Mouse (Mus musculus) inflammation-experienced regulatory T-cells, adult 6 months (primary cell): ENCODE results near the gene Emg1. TPM values are rescaled to one million over a fixed set of nuclear protein-coding genes. Genes with fewer than 3 reads are reported as not detected.

Experiments
- ATAC-seq: one replicate; pipeline ENCODE4 v1.8.0; 2017
- polyA plus RNA-seq, 3 experiments: library from polyadenylated mRNA; unstranded; fragments of 100-300 nt; shearing (Covaris generic); gene quantifications; one replicate each; pipeline ENCODE4 v1.2.1; 2017

Gene Emg1
- polyA plus RNA-seq, 3 experiments from 2014 or later: 373 to 490 (median 480) TPM

DNA sequence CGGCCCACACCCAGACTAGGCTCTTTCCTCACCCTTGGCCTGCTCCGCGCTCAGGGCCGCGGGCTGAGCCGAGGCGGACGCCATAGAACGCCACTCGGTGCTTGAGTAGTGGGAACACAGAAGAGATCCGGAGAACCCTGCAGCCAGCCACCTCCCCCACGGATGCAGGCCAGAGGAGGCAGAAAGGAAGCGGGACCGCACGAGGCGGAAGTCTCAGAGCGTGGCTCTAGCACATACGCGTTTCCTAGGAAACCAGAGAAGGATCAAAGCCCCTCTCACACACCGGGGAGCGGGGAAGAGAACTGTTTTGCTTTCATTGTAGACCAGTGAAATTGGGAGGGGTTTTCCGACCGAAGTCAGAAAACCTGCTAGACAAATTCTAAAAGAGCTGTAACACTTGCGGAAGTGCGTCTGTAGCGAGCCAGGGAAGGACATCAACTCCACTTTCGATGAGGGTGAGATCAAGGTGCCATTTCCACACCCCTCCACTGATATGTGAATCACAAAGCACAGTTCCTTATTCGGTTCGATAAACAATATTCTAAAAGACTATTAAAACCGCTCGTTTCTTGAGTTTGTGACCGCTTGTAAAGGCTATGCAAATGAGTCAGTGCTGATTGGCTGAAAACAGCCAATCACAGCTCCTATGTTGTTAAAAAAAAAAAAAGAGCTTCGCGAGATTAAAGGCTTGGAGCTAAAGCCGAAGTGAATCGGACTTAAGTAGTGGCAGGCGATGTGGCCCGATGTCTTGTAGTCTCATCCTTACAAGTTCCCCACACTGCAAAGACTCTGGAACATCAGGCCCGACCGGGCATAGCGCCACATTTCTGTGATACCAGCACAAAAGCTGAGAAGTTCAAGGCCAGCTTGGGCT is 29.1 kb upstream of the Emg1 start, which contains the start of gene Grcc10:
TSS of gene Grcc10 (minus strand) at position 487 of the 874 bp plus-strand sequence.
- ATAC-seq: peak; percentile 84

DNA sequence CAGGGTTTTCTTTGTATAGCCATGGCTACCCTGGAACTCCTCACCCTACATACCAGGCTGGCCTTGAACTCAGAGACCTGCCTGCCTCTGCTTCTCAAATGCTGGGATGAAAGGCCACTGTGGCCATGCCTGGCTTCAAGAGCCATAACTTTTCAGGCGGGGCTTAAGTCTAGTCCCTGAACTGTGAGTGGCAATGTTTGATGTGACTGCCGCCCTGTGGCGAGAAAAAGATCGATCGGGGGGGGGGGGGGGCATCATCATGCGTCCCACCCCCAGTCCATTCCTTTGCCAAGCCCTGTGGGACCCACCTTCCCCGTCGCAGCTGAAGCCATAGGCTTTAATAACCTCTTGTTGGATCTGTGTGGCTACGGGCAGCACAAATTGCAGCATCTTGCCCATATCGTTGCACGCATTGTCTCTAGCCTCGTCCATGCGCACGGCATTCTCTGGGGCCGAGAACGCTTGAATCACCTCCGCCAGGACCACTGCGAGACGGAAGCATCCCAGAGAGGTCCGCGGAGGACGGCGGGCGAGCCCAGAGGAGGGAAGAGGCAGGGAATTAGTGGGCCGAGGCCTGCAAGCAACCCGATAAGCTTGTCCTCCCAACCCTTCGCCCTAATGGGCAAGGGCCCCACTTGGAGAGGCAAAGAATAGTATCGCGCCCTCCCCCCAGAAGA is 28.4 kb upstream of the Emg1 start:
- peak; percentile 19 for ATAC-seq

DNA sequence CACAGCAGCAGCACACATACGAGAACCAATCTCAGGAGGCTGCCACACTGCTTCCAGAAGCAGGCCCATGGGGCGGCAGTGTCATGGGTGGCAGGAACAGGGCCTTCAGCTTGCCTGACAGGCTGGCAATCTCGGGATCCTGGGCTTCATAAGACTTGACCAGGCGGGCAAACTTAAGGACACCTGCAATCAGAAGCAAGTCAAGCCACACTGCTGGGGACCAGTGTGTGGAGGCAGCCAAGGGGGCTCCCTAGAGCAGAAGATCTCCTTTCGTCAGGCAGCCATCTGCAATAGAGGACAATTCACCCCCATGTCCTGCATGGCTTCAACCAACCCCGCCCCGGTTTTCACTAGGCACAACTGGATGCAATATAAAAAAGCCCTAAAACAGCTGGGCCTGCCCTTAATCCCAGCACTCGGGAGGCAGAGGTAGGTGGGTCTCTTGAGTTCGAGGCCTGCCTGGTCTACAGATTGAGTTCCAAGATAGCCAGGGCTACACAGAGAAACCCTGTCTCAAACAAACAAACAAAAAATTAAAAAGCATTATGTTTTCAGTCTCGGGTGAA is 27.3 kb upstream of the Emg1 start:
- ATAC-seq: no peak

DNA sequence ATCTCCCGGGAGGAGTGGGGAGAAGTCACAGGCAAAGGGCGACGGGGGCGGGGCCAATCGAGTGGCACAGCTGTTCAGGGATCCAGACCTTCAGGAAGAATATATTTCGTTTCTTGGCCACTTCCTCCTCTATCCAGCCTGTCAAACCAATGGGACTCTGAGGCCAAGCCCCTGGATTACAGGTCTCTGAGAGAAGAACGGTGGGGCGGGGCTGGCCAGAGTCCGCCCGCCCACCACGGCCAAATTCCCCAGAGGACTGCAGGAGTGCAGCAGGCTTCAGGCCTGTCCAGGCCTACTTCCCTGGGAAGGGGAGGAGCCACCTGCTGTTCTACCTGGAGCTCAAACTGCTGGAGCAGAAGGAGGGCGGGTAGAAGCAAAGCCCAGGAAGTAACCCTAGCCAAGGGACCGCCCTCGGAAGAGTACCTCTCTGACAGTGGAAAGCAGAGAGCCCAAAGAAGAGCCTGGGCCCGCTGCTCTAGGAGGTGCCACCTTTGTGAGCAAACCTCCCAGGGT is 26.6 kb upstream of the Emg1 start, which contains the start of gene Ptpn6:
TSS of gene Ptpn6 (minus strand) at position 204 of the 513 bp plus-strand sequence.
- ATAC-seq: no peak

DNA sequence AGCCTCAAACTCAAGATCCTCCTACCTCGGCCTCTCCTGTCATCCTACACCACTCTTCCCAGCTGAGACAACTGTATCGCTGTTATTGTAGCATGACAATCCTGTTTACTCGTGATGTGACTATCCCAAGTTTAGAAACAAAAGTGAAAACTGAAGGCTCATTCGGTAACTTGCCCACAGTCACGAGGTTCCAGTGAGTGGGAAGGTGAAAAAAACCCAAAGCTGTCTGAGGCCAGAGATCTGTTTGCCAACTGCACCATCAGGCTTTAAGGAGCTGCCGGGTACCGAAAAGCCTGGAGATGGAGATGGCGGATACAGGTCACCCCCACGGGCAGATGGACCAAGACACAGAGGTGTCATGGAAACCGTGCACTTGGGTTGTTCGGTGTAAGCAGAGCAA is 25.1 kb upstream of the Emg1 start:
- ATAC-seq: no peak

DNA sequence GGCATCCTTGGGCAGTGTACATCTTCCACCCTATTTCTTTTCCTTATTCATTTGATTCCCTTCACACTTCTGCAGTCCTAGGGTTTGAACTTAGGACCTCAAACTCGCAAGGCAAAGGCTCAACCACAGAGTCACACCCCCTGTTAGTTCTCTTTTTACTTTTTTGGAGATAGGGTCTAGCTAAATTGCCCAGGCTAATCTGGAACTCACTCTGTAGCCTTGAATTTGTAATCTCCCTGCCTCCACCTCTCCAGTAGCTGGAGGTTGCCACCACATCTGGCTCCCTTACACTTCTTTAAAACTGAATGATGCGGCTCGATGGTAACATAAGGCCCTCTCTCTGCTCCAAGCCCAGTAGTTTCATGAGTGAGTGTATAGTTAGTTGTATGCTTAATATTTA is 22.4 kb upstream of the Emg1 start:
- no peak for ATAC-seq

DNA sequence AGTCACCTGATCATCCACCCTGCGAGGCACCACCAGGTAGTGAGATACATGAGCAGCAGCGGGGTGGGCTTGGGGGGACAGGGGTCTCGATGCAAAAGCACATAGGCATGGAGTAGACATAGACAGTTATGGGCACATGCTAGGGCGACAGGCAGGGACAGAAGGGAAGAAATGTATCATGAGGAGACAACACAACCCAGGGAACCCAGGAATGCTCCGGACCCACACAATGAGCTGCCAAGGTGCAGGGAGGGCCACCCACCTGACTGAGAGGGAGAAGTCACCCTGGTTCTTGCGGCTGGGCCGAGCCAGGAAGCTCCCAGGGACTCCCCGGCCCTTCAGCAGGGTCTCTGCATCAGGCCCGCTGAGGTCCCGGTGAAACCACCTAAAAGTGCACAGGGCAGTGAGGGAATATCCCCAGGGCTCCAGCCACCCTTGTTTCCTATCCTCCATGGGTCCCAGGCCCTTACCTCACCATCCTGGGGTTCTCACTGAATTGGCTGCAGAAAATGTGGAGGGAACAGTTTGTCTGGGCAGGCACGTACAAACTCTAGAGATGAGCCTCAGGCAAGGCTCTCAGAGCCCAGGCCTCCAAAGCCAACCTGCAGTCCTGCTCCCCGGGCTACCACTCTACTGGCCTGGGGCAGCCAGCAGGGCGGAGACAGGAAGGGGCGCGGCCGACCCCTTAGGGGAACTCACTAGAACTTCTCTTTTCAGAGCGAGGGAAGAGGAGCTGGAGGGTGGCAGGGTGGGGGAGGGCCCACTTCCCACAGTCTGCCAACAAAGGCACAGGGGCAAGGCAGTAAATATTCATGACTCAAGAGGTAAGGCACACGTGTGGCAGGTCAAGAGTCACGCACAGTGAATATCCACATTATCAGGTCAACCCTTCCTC is 20.7 kb upstream of the Emg1 start:
- ATAC-seq: peak; percentile 81

DNA sequence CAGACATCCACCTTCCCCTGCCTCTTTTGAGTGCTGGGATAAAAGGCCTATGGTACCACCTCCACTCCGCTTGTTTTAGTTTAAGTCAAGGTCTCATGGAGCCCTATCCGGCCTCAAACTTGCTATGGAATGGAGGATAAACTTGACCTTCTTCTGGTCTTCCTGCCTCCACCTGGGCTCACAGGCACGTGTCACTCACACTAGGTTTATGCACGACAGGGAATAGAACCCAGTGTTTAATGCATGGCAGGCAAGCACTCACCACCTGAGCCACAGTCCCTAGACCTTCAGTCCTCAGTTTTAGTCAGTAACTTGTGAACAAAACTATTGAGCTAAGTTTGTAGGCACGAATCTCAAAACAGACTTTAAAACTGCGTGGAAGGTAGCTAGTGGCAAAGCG is 19.1 kb upstream of the Emg1 start:
- ATAC-seq: no peak

DNA sequence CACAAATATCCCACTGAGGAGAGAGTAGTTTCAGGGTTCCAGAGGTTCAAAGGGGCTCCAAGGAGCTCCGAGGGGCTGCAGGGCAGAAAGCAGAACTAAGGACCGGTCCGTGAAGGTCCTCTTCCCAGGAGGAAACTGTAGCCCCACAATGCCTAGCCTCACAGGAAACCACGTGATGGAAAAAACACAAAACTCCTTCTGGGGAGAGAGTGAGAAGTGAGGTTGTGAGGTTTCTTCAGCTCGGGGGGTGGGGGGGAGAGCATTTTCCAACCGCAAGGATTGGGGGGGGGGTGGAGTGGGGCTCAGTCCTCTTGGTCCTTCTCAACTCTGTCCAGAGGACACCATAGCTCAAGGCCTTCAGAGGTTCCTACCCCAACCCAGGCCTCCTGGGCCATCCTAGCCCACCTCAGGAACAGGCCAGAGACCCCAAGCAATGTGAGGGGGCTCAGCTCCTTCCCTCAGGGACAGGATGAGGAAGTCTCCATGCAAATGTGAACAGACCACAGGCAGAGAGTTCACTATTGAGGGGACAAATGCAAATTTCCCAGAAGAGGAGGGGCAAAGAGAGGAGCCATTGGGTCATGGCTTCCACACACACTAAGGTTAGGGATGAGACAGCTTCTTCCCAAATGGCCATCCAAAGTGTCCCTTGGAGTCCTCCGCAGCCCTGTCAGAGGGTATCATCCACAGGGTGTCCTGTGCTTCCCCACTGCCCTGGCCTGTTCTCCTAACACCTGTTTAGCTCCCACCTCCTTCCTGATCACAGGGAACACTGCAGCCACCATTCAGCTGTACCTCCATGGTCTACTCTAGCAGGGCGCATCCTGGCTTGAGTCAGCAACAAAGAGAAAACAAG is 18.1 kb upstream of the Emg1 start:
- ATAC-seq: peak; percentile 44

DNA sequence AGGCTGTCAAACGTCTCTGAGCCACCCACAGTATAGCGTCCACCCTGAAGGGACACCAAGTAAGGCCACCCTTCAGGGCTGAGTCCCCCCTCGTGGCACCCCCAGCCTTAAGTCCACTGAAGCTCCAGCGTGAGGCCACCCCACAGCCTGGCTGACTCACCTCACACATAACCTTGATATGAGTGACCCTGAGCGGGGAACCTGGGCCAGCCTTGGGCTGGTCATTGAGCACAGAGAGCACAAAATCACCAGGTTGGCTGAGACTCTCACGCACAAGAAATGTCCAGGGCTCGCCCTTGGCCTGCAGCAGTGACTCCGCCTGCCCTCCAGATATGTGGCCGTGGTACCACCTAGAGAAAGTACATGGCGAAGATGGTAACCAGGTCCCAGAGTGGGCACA is 16.6 kb upstream of the Emg1 start:
- ATAC-seq: no peak

DNA sequence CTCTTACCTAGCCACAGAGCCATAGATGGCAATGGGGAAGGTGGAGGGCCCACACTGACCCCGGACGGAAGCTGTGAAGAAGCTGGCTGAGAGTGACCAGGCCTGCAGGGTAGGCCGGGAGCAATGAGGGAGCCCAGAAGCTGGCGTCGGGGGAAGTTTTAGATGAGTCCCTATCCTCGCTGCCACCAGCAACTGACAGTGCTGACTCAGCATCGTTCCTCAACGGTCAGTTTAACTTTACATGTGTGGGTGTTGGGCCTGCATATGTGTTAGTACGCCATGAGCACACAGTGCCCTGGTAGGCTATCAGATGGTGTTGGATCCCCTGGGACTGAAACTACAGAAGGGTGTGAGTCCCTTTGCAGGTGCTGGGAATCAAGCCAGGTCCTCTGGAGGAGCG is 12.5 kb upstream of the Emg1 start:
- no peak for ATAC-seq

DNA sequence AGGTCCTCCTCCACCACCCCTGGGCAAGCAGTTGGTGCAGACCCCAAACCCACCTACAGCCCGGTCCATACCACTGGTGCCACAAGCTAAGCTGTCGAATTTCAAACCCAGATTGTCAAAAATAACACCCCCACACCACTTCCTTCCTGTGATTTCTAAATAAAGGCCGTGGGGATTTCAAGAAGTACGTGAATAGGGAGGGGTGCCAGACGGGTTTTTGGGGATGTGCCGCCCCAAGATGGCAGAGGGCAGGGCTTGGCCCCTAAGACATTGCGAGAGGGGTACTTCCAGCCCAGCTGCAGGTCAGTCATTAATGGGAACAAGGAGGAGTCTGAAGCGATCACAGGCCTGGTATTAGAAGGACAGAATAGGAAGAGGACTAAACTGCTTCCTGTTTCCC is 11.6 kb upstream of the Emg1 start:
- ATAC-seq: peak; percentile 80

DNA sequence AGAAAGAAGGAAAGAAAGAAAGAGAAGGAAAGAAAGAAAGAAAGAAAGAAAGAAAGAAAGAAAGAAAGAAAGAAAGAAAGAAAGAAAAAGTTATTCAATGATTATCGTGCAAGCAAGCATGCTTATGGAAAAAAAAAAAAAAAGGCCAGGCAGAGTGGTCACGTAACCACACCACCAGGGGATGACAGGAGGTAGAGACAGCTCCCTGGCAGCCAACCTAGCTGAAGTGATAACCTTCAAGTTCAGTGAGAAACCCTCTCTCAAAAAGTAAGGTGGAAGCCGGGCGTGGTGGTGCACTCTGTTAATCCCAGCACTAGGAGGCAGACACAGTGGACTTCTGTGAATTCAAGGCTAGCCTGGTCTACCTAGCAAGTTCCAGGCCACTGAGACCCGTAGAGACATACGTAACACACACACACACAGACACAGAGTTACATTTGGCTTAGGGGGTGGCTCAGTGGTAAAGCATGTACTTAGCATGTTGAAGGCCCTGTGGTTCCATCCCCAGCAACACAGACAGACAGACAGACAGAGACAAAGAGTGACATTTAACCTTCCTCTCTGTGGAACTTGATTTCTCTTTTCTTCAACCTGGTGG is 11.0 kb upstream of the Emg1 start:
- peak; percentile 17 for ATAC-seq

DNA sequence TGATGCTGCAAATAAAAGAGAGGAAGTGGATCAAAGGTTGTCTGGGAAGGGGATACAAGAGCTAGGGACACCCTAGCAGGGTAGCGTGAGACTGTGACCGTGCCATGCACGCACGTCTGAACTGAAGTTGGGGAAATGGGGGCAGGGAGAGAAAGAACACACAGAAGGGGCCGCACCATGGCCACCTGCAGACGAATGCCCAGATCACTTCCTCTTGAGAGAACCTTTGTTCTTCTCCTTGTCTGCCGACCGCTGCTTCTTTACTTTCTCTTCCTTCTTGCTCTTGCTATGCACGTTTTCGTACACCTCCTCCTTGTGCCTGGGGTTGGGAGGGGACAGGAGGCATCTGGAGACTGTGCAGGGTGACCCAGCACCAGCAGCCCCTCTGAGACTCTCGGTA is 8.9 kb upstream of the Emg1 start:
- no peak for ATAC-seq

DNA sequence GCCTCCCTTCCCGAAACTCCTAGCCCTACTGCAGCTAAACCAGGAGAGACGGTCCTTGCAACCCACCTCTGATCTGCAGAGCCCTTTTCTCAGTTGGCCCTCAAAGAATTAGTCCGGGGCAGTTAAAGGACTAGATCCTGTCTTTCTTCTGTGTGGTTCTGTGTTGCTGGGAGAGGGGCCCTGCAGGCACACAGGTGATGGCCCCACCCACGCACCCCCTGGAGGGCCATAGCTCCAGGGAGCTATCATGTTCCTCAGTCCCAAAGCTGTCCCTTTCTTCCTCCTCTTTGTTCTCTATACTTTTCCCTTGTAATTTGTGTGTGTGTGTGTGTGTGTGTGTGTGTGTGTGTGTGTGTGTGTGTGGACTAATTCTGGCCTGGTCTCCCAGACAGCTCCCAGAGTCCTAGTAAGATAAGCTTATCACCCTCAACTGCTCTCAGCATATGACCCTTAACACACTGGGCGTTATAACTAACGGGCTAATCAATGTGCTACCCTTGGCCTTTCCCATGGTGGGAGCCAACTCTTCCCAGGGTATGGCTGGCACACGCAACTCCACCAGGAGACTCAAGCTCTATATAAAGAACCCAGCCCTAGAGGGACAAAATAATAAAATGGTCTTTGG is 7.5 kb upstream of the Emg1 start:
- ATAC-seq: no peak

DNA sequence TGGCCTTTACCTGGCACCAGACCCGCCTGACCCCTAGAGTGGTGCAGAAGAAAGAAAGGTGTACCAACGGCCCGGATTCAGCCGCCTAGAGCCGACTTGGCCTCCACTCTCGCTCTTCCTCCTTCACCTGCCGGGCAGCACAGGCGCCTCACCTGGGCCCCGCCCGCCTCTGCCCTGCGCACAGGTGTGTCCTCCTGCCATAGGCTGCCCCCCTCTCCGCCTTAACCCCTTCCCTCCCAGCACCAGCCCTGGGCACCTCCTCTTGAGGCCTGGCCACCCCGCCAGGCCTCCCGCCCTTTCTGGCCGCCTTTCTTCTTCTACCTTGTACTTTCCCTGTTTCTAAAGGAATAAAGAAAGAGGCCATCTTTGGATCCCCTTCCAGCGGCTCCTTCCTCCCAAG is 6.7 kb upstream of the Emg1 start:
- no peak for ATAC-seq

DNA sequence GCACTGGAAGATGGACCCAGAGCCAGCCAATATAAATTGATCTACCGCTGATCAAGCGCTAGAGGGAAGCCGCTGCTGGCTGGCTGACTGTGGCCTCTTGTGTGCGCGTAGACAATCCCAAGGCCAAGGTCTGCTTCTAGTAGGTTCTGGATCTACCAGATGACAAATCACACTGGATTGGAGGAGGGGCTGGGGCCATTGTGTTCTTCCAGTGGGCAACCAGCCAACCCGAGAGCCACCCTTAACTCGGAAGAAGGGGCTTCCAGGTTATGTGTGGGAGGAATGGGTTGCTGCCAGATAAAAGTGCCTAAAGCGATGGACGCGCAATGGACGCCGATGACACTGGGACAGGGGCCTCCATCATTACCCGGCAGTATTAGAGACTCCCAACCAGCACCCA is 6.0 kb upstream of the Emg1 start:
- ATAC-seq: no peak

DNA sequence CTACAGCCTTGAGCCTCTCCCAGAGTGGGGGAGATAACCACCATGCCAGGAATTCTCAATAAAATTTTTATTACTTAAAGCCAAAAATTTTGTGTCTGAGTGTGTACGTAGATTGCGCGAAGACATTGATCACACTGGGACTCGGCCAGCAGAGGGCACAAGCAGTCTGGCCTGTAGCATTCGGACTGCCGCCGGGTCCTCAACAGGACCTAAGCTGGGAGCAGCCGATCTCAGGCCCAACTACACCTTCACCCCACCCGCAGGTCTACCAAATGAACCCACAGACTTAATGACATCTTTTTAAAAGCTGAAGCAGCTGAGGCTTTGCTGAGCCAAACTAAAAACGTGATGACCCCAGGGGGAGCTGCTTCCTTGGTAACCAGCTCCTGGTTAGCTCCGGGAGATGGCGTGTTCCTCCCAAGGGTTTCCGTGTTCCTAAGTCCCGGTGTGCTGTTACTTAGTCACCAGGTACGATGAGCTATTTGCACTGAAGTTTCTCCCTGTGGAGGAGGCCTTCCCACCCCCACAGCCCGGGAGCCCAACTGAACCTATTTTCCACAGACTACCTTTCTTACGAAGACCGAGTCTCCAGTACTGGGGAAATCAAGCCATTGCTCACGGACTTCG is 5.0 kb upstream of the Emg1 start:
- ATAC-seq: no peak

DNA sequence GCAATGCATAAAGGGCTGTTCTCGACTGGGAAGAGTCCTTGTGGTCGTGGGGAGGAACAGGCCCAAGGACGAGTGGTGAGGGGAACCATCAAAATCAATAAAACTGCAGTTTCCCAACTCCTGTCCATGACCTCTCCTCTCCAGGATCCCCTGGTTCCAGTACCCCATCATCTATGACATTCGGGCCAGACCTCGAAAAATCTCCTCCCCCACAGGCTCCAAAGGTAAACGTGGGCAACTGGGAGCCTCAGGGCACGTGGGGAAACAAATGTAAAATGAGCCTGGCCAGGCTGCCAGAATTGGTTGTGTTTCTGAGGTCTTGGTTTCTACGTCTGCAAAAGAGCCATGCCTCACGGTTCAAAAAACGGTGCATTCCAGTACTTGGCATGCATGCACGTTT is 940 bp upstream of the Emg1 start:
- ATAC-seq: no peak

DNA sequence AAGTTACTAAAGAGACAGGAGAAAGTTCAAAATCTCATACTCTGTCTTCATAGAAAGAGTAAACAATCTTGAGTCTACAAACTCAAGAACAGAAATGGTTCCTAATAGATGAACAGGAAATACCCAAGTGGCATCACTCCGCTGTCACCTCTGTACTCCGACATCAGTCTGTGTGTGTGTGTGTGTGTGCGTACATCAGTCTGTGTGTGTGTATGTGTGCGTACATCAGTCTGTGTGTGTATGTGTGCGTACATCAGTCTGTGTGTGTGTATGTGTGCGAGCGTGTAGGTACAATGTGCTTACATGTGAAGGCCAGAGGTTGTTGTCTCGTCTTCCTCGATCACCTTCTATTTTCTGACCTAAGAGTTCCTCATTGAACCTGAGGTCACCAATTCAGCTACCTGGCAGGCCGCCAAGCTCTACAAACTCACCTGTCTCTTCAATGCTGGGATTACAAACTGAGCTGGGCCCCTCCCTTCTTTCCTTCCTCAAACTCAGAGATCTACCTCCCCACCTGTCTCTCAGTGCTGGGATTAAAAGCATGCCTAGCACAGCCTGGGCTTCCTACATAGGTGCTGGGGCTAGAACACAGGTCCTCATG is 3.6 kb downstream of the Emg1 start:
- no peak for ATAC-seq
